7 mouse cellular contexts compared by ENCODE assay signal in genomic region chr16:96158511-96159080, GRCm38 (mm10). TPM values are rescaled to one million over a fixed set of nuclear protein-coding genes. Genes with fewer than 3 reads are reported as not detected.
A peak's percentile ranks its signal among the peaks of the same experiment; 100 is the strongest.
DNase-seq lines count a peak whose midpoint lies in the region; ATAC-seq and TF ChIP-seq lines count a peak whose summit lies in the region.

No protein-coding gene starts in this region.

- peak overlapping the region; percentile 99 for H3K4me2 ChIP-seq in lung, embryonic 16.5 days (ENCODE audit: low read depth, low read length)
- peak overlapping the region; percentile 97 for H3K4me2 ChIP-seq in forebrain, embryonic 11.5 days (ENCODE audit: low read depth, low read length, severe bottlenecking)
- H3K4me2 ChIP-seq in hindbrain, postnatal 0 days (ENCODE audit: low read depth, low read length), result peak overlapping the region; percentile 93
- H3K4me2 ChIP-seq in neural tube, embryonic 14.5 days (ENCODE audit: low read depth, low read length), result peak overlapping the region; percentile 84

- no peaks in the 10 kb centered on the region for H3K27me3 ChIP-seq in lung, embryonic 16.5 days (ENCODE audit: control insufficient read depth, insufficient read depth, low read depth, low read length)
- no peaks in the 10 kb centered on the region for H3K27me3 ChIP-seq in forebrain, embryonic 11.5 days (ENCODE audit: control insufficient read depth, insufficient read depth, low read length)
- no peaks in the 10 kb centered on the region for H3K27me3 ChIP-seq in hindbrain, postnatal 0 days (ENCODE audit: insufficient read depth, low read length)
- H3K27me3 ChIP-seq in neural tube, embryonic 14.5 days (ENCODE audit: control insufficient read depth, insufficient read depth, low read length), result no peaks in the 10 kb centered on the region

- TF ChIP-seq CTCF in hindbrain, postnatal 0 days (IDR thresholded peaks at IDR 0.05; ENCODE audit: low read depth), result no peak

- H3K27ac ChIP-seq in lung, embryonic 16.5 days (ENCODE audit: low read length), result peak overlapping the region; percentile 69
- no peak overlapping the region for H3K27ac ChIP-seq in forebrain, embryonic 11.5 days (ENCODE audit: low read depth, low read length)
- H3K27ac ChIP-seq in hindbrain, postnatal 0 days, result peak overlapping the region; percentile 86; the same call in 1 of the 2 replicates
- H3K27ac ChIP-seq in neural tube, embryonic 14.5 days (ENCODE audit: low read depth, low read length), result peak overlapping the region; percentile 63; the same call in 1 of the 2 replicates

- ATAC-seq in lung, embryonic 16.5 days (ENCODE audit: low read depth), result no peak
- ATAC-seq in forebrain, embryonic 11.5 days (replicated peaks; ENCODE audit: low FRiP score), result no peak
- no peak for ATAC-seq in hindbrain, postnatal 0 days
- ATAC-seq in neural tube, embryonic 14.5 days (ENCODE audit: low read depth), result 0 out of 2 replicates have a peak, but pooled peaks have one; percentile 23

- peak overlapping the region; percentile 90 for H3K9ac ChIP-seq in lung, embryonic 16.5 days (ENCODE audit: low read length)
- peak overlapping the region; percentile 84 for H3K9ac ChIP-seq in forebrain, embryonic 11.5 days (ENCODE audit: low read length)
- peak overlapping the region; percentile 76 for H3K9ac ChIP-seq in hindbrain, postnatal 0 days (replicated peaks; ENCODE audit: low read length)
- H3K9ac ChIP-seq in neural tube, embryonic 14.5 days (replicated peaks; ENCODE audit: low read depth, low read length), result peak overlapping the region; percentile 74

- WGBS in lung, embryonic 16.5 days, result 58% methylated on average over 12 of the region's 12 CpGs
- WGBS in forebrain, embryonic 11.5 days, result 61% methylated on average over 12 of the region's 12 CpGs
- 51% methylated on average over 12 of the region's 12 CpGs for WGBS in hindbrain, postnatal 0 days
- 40% methylated on average over 12 of the region's 12 CpGs for WGBS in neural tube, embryonic 14.5 days

- peaks cover 10% of the 10 kb centered on the region for H3K4me1 ChIP-seq in lung, embryonic 16.5 days (replicated peaks; ENCODE audit: control insufficient read depth, insufficient read depth, low read length)
- peaks cover 7% of the 10 kb centered on the region; the same call in 1 of the 2 replicates for H3K4me1 ChIP-seq in forebrain, embryonic 11.5 days (replicated peaks; ENCODE audit: control insufficient read depth, insufficient read depth, low read length)
- H3K4me1 ChIP-seq in hindbrain, postnatal 0 days (ENCODE audit: insufficient read depth, low read length), result no peaks in the 10 kb centered on the region
- peaks cover 16% of the 10 kb centered on the region; the same call in 1 of the 2 replicates for H3K4me1 ChIP-seq in neural tube, embryonic 14.5 days (ENCODE audit: control insufficient read depth, insufficient read depth, low read length)

- no peaks in the 10 kb centered on the region for H3K9me3 ChIP-seq in lung, embryonic 16.5 days (ENCODE audit: control insufficient read depth, low read length)
- no peaks in the 10 kb centered on the region for H3K9me3 ChIP-seq in forebrain, embryonic 11.5 days (ENCODE audit: control insufficient read depth, low read length)
- H3K9me3 ChIP-seq in hindbrain, postnatal 0 days (ENCODE audit: low read length), result no peaks in the 10 kb centered on the region
- H3K9me3 ChIP-seq in neural tube, embryonic 14.5 days (ENCODE audit: control insufficient read depth, low read length), result no peaks in the 10 kb centered on the region

- H3K4me3 ChIP-seq in lung, embryonic 16.5 days (ENCODE audit: low read length), result peak overlapping the region; percentile 66
- H3K4me3 ChIP-seq in forebrain, embryonic 11.5 days (ENCODE audit: low read depth, low read length), result peak overlapping the region; percentile 54
- peak overlapping the region; percentile 49 for H3K4me3 ChIP-seq in hindbrain, postnatal 0 days (ENCODE audit: low read length)
- peak overlapping the region; percentile 43; the same call in 1 of the 2 replicates for H3K4me3 ChIP-seq in neural tube, embryonic 14.5 days (ENCODE audit: low read depth, low read length)

- H3K36me3 ChIP-seq in lung, embryonic 16.5 days (ENCODE audit: control insufficient read depth, insufficient read depth, low read length), result no peaks in the 10 kb centered on the region
- H3K36me3 ChIP-seq in forebrain, embryonic 11.5 days (ENCODE audit: control insufficient read depth, insufficient read depth, low read length), result no peaks in the 10 kb centered on the region
- peaks cover 3% of the 10 kb centered on the region; the same call in 1 of the 2 replicates for H3K36me3 ChIP-seq in hindbrain, postnatal 0 days (ENCODE audit: insufficient read depth, low read length)
- no peaks in the 10 kb centered on the region; the same call in none of the 2 replicates for H3K36me3 ChIP-seq in neural tube, embryonic 14.5 days (ENCODE audit: control insufficient read depth, insufficient read depth, low read length)

- DNase-seq in lung, adult 18-20 months, result no peak
- DNase-seq in forebrain, embryonic 11.5 days (ENCODE audit: low spot score), result no peak
- DNase-seq in hindbrain, postnatal 0 days (ENCODE audit: low spot score), result peak; percentile 48
- no peak for DNase-seq in frontal cortex, postnatal 25 days (ENCODE audit: low spot score in 2 of 2)
- no peak for DNase-seq in frontal cortex, postnatal 10 days (ENCODE audit: low spot score in 2 of 2)

RNA-seq across cellular contexts. Expression of gene Wrb, which starts 13.4 kb away (rescaled TPM):
- polyA plus RNA-seq in lung, embryonic 16.5 days (2015; fragmentation: Nextera tagmentation; extraction: Ambion mirVana), result 42.0 and 42.2 TPM in 2 replicates
- polyA plus RNA-seq in forebrain, embryonic 11.5 days (2014; fragmentation: Nextera tagmentation; extraction: Ambion mirVana), result 122 and 123 TPM in 2 replicates
- total RNA-seq in hindbrain, postnatal 0 days (2014; rRNA removed), result 151 and 154 TPM in 2 replicates
- 190 and 196 TPM in 2 replicates for polyA plus RNA-seq in hindbrain, postnatal 0 days (2015; fragmentation: Nextera tagmentation; extraction: Ambion mirVana)
- 202 and 228 TPM in 2 replicates for polyA plus RNA-seq in neural tube, embryonic 14.5 days (2014; fragmentation: Nextera tagmentation; extraction: Ambion mirVana)

RNA-seq across cellular contexts. Expression of gene Hmgn1, which starts 31.1 kb away (rescaled TPM):
- 506 and 671 TPM in 2 replicates for polyA plus RNA-seq in lung, embryonic 16.5 days (2015; fragmentation: Nextera tagmentation; extraction: Ambion mirVana)
- 882 and 935 TPM in 2 replicates for polyA plus RNA-seq in forebrain, embryonic 11.5 days (2014; fragmentation: Nextera tagmentation; extraction: Ambion mirVana)
- 85.9 and 103 TPM in 2 replicates for total RNA-seq in hindbrain, postnatal 0 days (2014; rRNA removed)
- polyA plus RNA-seq in hindbrain, postnatal 0 days (2015; fragmentation: Nextera tagmentation; extraction: Ambion mirVana), result 207 and 258 TPM in 2 replicates
- 255 and 354 TPM in 2 replicates for polyA plus RNA-seq in neural tube, embryonic 14.5 days (2014; fragmentation: Nextera tagmentation; extraction: Ambion mirVana)

RNA-seq across cellular contexts. Expression of gene Lca5l, which starts 33.5 kb away (rescaled TPM):
- 0.93 and 0.96 TPM in 2 replicates for polyA plus RNA-seq in lung, embryonic 16.5 days (2015; fragmentation: Nextera tagmentation; extraction: Ambion mirVana)
- 1.2 TPM in 2 replicates for polyA plus RNA-seq in forebrain, embryonic 11.5 days (2014; fragmentation: Nextera tagmentation; extraction: Ambion mirVana)
- total RNA-seq in hindbrain, postnatal 0 days (2014; rRNA removed), result 2.0 and 3.2 TPM in 2 replicates
- 1.9 and 2.3 TPM in 2 replicates for polyA plus RNA-seq in hindbrain, postnatal 0 days (2015; fragmentation: Nextera tagmentation; extraction: Ambion mirVana)
- polyA plus RNA-seq in neural tube, embryonic 14.5 days (2014; fragmentation: Nextera tagmentation; extraction: Ambion mirVana), result 2.0 and 2.1 TPM in 2 replicates

RNA-seq across cellular contexts. Expression of gene Sh3bgr, which starts 41.7 kb away (rescaled TPM):
- polyA plus RNA-seq in lung, embryonic 16.5 days (2015; fragmentation: Nextera tagmentation; extraction: Ambion mirVana), result 16.4 and 20.7 TPM in 2 replicates
- polyA plus RNA-seq in forebrain, embryonic 11.5 days (2014; fragmentation: Nextera tagmentation; extraction: Ambion mirVana), result 0.76 and 1.3 TPM in 2 replicates
- 0.26 and 16.4 TPM in 2 replicates for total RNA-seq in hindbrain, postnatal 0 days (2014; rRNA removed)
- 5.9 and 7.4 TPM in 2 replicates for polyA plus RNA-seq in hindbrain, postnatal 0 days (2015; fragmentation: Nextera tagmentation; extraction: Ambion mirVana)
- polyA plus RNA-seq in neural tube, embryonic 14.5 days (2014; fragmentation: Nextera tagmentation; extraction: Ambion mirVana), result 1.4 and 1.8 TPM in 2 replicates
